Mouse (Mus musculus): ENCODE measurements at regions not wholly inside any gene's neighbourhood (a gene's known extent, or its start where the extent isn't known, plus 50 kb on each side); places are given as distances from the start of the nearest gene placed in this dataset.
A peak's percentile ranks its signal among the peaks of the same experiment; 100 is the strongest.

GRCm38 (mm10) chr5:64750976-64751656, 52.1 kb upstream of the Klf3 start:
- DNase-seq, result peak; percentile 16

DNA sequence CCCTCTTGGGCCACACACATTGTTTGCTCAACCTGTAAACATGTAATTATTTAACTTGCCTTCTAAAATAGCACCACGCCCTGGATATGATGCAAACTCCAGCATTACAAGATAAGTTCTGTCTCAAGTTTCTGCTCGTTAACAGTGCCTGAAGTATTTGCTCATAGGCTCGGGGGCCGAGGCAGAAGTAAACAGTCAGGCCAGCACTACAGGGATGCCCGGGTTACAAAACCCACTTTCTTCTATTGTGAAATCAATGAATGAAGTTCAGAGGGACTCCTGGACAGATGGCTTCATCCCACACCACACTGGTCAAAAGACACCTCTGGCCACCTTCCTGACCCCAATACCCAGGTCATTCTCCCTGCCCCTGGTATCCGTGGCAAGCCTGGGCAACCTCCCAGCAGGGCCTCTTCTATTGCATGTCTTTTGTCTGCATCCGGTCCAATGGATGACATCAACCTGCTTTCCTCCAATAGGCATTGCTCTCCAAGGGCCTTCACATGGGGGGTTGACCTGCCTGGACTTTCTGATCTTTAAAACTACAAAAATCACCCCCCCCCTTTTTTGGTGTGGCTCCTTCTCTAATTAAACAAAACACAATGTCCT, 49.9 kb upstream of the Klf3 start:
- DNase-seq, result peak; percentile 27

Measured in lung, postnatal 14 days (tissue).